In the genomic region with DNA sequence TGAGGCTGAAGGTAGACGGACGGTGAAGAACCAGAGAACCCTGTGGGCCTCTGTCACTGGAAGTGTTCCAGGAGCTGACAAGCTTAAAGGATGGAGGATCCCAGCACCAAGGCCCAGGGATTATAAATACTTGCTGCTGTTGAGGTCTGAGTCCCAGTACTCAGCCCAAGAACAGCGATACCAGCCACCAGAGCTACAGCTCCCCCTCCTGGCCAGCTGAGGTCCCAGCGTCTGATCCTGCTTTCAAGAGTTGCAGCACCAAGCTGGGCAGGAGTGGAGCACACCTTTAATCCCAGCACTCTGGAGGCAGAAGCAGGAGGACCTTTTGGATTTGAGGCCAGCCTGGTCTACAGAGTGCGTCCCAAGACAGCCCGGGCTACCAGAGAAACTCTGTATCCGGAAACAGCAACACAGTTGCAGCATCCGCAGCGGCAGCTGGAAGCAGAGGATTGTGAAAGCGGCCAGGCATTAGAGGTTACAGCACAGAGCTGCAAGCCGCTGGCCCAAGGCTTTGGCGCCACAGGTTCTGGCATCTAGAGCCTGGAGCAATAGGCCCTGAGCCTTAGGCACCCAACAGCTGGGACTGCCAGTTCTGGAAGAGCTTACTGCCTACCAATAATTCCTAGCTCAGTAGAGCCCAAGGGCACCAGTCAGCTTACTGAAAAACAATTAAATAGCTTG, we compare ENCODE assay signal across 10 mouse cellular contexts. TPM values are rescaled to one million over a fixed set of nuclear protein-coding genes. Genes with fewer than 3 reads are reported as not detected.
DNase-seq lines count a peak whose midpoint lies in the region; ATAC-seq and TF ChIP-seq lines count a peak whose summit lies in the region.
"Had no signal": no experiment of that assay in that cellular context is flagged by ENCODE, and none has a peak within 500 bp of the region (broad histone marks: within the 10 kb centered on the region; RNA-seq: fewer than 3 reads in every experiment).

No protein-coding gene starts in this region.

- H3K9me3 ChIP-seq in heart, embryonic 10.5 days = no peaks in the 10 kb centered on the region
- no peaks in the 10 kb centered on the region for H3K9me3 ChIP-seq in liver, embryonic 12.5 days (replicated peaks)
- H3K9me3 ChIP-seq in neural tube, embryonic 11.5 days (ENCODE audit: control insufficient read depth, low read length) = no peaks in the 10 kb centered on the region
- H3K9me3 ChIP-seq in stomach, postnatal 0 days (ENCODE audit: control insufficient read depth, low read length) = no peaks in the 10 kb centered on the region
- H3K9me3 ChIP-seq: G1E; limb, embryonic 15.5 days had no signal

- peak overlapping the region; percentile 38 for H3K4me2 ChIP-seq in liver, embryonic 12.5 days
- H3K4me2 ChIP-seq in neural tube, embryonic 11.5 days (ENCODE audit: low read depth) = no peak overlapping the region
- no peak overlapping the region for H3K4me2 ChIP-seq in stomach, postnatal 0 days (replicated peaks; ENCODE audit: low read depth)
- H3K4me2 ChIP-seq: limb, embryonic 15.5 days had no signal

- H3K27ac ChIP-seq in embryonic fibroblast, embryonic 13.5 days (ENCODE audit: insufficient read depth, low read length) = no peak overlapping the region
- peak overlapping the region; percentile 42; the same call in 1 of the 2 replicates for H3K27ac ChIP-seq in heart, embryonic 10.5 days
- H3K27ac ChIP-seq in liver, embryonic 12.5 days = no peak overlapping the region
- no peak overlapping the region for H3K27ac ChIP-seq in neural tube, embryonic 11.5 days (ENCODE audit: low read depth, low read length)
- no peak overlapping the region for H3K27ac ChIP-seq in stomach, postnatal 0 days (replicated peaks)
- H3K27ac ChIP-seq: limb, embryonic 15.5 days had no signal

- TF ChIP-seq POLR2A in embryonic fibroblast, embryonic 13.5 days (IDR thresholded peaks at IDR 0.05; ENCODE audit: low read depth, low read length) = no peak

- peak; percentile 48 to 63 for DNase-seq in urinary bladder, adult 18-20 months (ENCODE audit: low spot score in 2 of 2)
- DNase-seq in urinary bladder, adult 2 months (ENCODE audit: low spot score) = no peak
- DNase-seq in heart, embryonic 10.5 days (ENCODE audit: low spot score) = peak; percentile 89
- DNase-seq in kidney, postnatal 10 days = peak; percentile 84
- DNase-seq in neural tube, embryonic 11.5 days (ENCODE audit: low spot score) = peak; percentile 74
- peak; percentile 86 for DNase-seq in stomach, postnatal 0 days (ENCODE audit: low spot score)

- no peak for ATAC-seq in liver, embryonic 12.5 days
- no peak for ATAC-seq in neural tube, embryonic 11.5 days (ENCODE audit: insufficient read depth, low FRiP score, low TSS enrichment)
- ATAC-seq in stomach, postnatal 0 days (ENCODE audit: low FRiP score, low TSS enrichment) = peak; percentile 41; the same call in 1 of the 2 replicates

- no peak for TF ChIP-seq EP300 in stomach, postnatal 0 days (optimal IDR thresholded peaks at IDR 0.05)

- peak; percentile 86 for TF ChIP-seq CTCF in embryonic fibroblast, embryonic 13.5 days (IDR thresholded peaks at IDR 0.05; ENCODE audit: borderline replicate concordance, insufficient read depth, low read length)
- peak; percentile 92 for TF ChIP-seq CTCF in stomach, postnatal 0 days (IDR thresholded peaks at IDR 0.05; ENCODE audit: low read depth)

- 0 out of 2 replicates have a peak, but pooled peaks cover 5% of the 10 kb centered on the region for H3K27me3 ChIP-seq in heart, embryonic 10.5 days (ENCODE audit: insufficient read depth, poor library complexity, severe bottlenecking)
- H3K27me3 ChIP-seq in liver, embryonic 12.5 days (replicated peaks) = peaks cover 33% of the 10 kb centered on the region; the same call in 1 of the 2 replicates
- no peaks in the 10 kb centered on the region for H3K27me3 ChIP-seq in neural tube, embryonic 11.5 days (ENCODE audit: control insufficient read depth, insufficient read depth, low read length)
- H3K27me3 ChIP-seq in stomach, postnatal 0 days (ENCODE audit: control insufficient read depth, insufficient read depth, low read length) = no peaks in the 10 kb centered on the region
- H3K27me3 ChIP-seq: limb, embryonic 15.5 days had no signal

- peaks cover 3% of the 10 kb centered on the region; the same call in 1 of the 2 replicates for H3K4me1 ChIP-seq in embryonic fibroblast, embryonic 13.5 days (ENCODE audit: control insufficient read depth, insufficient read depth, low read length)
- peaks cover 15% of the 10 kb centered on the region for H3K4me1 ChIP-seq in heart, embryonic 10.5 days
- peaks cover 63% of the 10 kb centered on the region for H3K4me1 ChIP-seq in liver, embryonic 12.5 days
- H3K4me1 ChIP-seq in neural tube, embryonic 11.5 days (ENCODE audit: control insufficient read depth, insufficient read depth, low read length) = no peaks in the 10 kb centered on the region
- H3K4me1 ChIP-seq in stomach, postnatal 0 days (replicated peaks; ENCODE audit: control insufficient read depth, insufficient read depth) = no peaks in the 10 kb centered on the region

- no peaks in the 10 kb centered on the region for H3K36me3 ChIP-seq in heart, embryonic 10.5 days
- H3K36me3 ChIP-seq in liver, embryonic 12.5 days = no peaks in the 10 kb centered on the region
- H3K36me3 ChIP-seq in neural tube, embryonic 11.5 days (ENCODE audit: control insufficient read depth, insufficient read depth, low read length) = no peaks in the 10 kb centered on the region
- no peaks in the 10 kb centered on the region for H3K36me3 ChIP-seq in stomach, postnatal 0 days (ENCODE audit: control insufficient read depth, insufficient read depth, low read length)
- H3K36me3 ChIP-seq: G1E; limb, embryonic 15.5 days had no signal

- 0 out of 2 replicates have a peak overlapping the region, but pooled peaks have one; percentile 14 for H3K9ac ChIP-seq in liver, embryonic 12.5 days
- H3K9ac ChIP-seq in neural tube, embryonic 11.5 days (ENCODE audit: low read length) = no peak overlapping the region
- no peak overlapping the region for H3K9ac ChIP-seq in stomach, postnatal 0 days (ENCODE audit: low read length)
- H3K9ac ChIP-seq: limb, embryonic 15.5 days had no signal

- no peak overlapping the region for H3K4me3 ChIP-seq in embryonic fibroblast, embryonic 13.5 days (ENCODE audit: insufficient read depth, low read length)
- H3K4me3 ChIP-seq in heart, embryonic 10.5 days = 0 out of 2 replicates have a peak overlapping the region, but pooled peaks have one; percentile 19
- H3K4me3 ChIP-seq in liver, embryonic 12.5 days = no peak overlapping the region
- H3K4me3 ChIP-seq in neural tube, embryonic 11.5 days (ENCODE audit: low read depth, low read length) = no peak overlapping the region
- H3K4me3 ChIP-seq in stomach, postnatal 0 days (ENCODE audit: low read depth, low read length) = no peak overlapping the region
- H3K4me3 ChIP-seq: limb, embryonic 15.5 days had no signal

- 30% methylated on average over 12 of the region's 12 CpGs for WGBS in heart, embryonic 10.5 days
- WGBS in liver, embryonic 12.5 days (ENCODE audit: insufficient replicate concordance) = 18% methylated on average over 12 of the region's 12 CpGs
- WGBS in neural tube, embryonic 11.5 days = 42% methylated on average over 12 of the region's 12 CpGs
- WGBS in stomach, postnatal 0 days = 46% methylated on average over 12 of the region's 12 CpGs

RNA-seq across cellular contexts. Expression of a gene that starts 32.0 kb away (rescaled TPM):
- polyA plus RNA-seq in urinary bladder, adult 2 months (2012; rRNA removed) = 20.2 and 28.6 TPM in 2 replicates
- polyA plus RNA-seq in embryonic fibroblast, embryonic 13.5 days (2011; ENCODE audit: insufficient read length, low read depth, missing spikeins) = 42.9 and 46.3 TPM in 2 replicates
- 109 and 158 TPM in 2 replicates for polyA plus RNA-seq in heart, embryonic 10.5 days (2016; fragmentation: Nextera tagmentation; extraction: Ambion mirVana)
- polyA plus RNA-seq in liver, embryonic 12.5 days (2016; fragmentation: Nextera tagmentation; extraction: Ambion mirVana) = 5.7 and 6.1 TPM in 2 replicates
- polyA plus RNA-seq in neural tube, embryonic 11.5 days (2014; fragmentation: Nextera tagmentation; extraction: Ambion mirVana) = 95.8 and 98.1 TPM in 2 replicates
- 50.8 TPM in 2 replicates for polyA plus RNA-seq in stomach, postnatal 0 days (2015; fragmentation: Nextera tagmentation; extraction: Ambion mirVana)
